ENCODE assay signal across 8 mouse cellular contexts in the genomic region with DNA sequence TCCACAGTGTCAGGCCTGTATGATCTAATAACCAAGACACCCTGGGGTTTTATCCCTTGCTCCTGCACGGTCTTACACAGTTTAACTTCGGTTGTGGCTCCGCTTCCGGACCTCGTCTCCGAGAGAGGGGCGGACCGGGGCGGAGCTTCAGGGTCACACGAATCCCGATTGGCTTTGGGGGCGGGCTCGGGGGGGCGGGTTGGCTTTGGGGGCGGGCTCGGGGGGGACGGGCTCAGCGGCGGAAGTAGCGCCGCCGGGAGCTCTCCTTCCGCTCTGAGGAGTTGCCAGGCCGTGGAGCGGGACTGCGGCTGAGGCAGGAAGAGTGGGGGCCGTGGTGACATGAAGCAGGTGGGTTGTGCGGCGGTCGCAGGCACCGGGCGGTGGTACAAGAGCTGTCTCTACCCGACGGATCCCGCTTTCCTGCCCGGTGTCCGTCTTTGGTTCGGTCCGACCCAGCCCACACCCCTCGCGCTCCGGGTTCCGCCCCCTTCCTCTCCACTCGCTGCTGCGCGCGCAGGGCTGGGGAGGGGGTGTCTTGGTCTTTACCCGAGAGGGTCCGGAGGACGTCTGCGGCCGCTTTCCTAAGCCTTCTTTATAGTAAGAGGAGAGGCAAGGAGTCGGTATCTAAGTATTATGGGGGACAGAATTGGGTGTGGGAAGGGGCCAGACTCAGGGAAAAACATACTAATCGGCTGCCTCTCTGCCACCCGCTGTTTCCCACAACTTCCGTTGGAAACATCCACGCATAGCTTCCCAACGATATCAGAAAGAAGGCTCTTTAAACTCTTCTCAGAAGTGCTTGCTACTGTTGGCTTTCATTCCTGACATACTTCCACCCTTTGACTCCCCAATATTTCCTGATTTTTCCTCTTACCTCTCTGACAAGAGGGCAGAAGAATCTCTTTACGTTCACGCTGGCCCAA. TPM values are rescaled to one million over a fixed set of nuclear protein-coding genes. Genes with fewer than 3 reads are reported as not detected.
DNase-seq lines count a peak whose midpoint lies in the region; ATAC-seq and TF ChIP-seq lines count a peak whose summit lies in the region.

Stard3 (plus strand) TSS at position 208 of the 923 bp plus-strand sequence.

- DNase-seq in WW6 (ENCODE audit: low read depth, low spot score), result peak; percentile 81
- peak; percentile 87 to 92 for DNase-seq in cerebellum, postnatal 14 days
- peak; percentile 82 for DNase-seq in frontal cortex, postnatal 36 days (ENCODE audit: low spot score in 2 of 2)
- DNase-seq in hindbrain, embryonic 14.5 days (ENCODE audit: low spot score), result peak; percentile 90
- DNase-seq in left cerebral cortex, adult 2 months (ENCODE audit: extremely low spot score in 1 of 2, low spot score in 2 of 2), result peak; percentile 79 to 85
- peak; percentile 90 for DNase-seq in right cerebral cortex, adult 18-20 months
- peak; percentile 71 for DNase-seq in urinary bladder, adult 2 months (ENCODE audit: low spot score)

- no peaks in the 10 kb centered on the region for H3K36me3 ChIP-seq in hindbrain, embryonic 14.5 days (replicated peaks; ENCODE audit: control insufficient read depth, insufficient read depth)

- H3K9me3 ChIP-seq in hindbrain, embryonic 14.5 days (ENCODE audit: control insufficient read depth, low read length), result no peaks in the 10 kb centered on the region

- no peak for TF ChIP-seq CTCF in left cerebral cortex, adult 2 months (IDR thresholded peaks at IDR 0.05)

- H3K4me2 ChIP-seq in hindbrain, embryonic 14.5 days (replicated peaks), result peak within 1 kb of the TSS; percentile 93

- H3K4me1 ChIP-seq in hindbrain, embryonic 14.5 days (replicated peaks; ENCODE audit: control insufficient read depth, insufficient read depth, low read length), result peaks cover 30% of the 10 kb centered on the region

- ATAC-seq in hindbrain, embryonic 14.5 days (ENCODE audit: low FRiP score), result peak; percentile 86
- ATAC-seq in megakaryocyte, adult 5-6 weeks (ENCODE audit: poor library complexity, severe bottlenecking), result peak; percentile 76

- 0 out of 2 replicates have a peak, but pooled peaks cover 5% of the 10 kb centered on the region for H3K27me3 ChIP-seq in hindbrain, embryonic 14.5 days (ENCODE audit: control insufficient read depth, insufficient read depth, low read length)

- peak within 1 kb of the TSS; percentile 74 for H3K9ac ChIP-seq in hindbrain, embryonic 14.5 days

- under 1% methylated on average over 59 of the region's 60 CpGs for WGBS in hindbrain, embryonic 14.5 days

- peak within 1 kb of the TSS; percentile 85 for H3K27ac ChIP-seq in hindbrain, embryonic 14.5 days
- peak within 1 kb of the TSS; percentile 94 for H3K27ac ChIP-seq in left cerebral cortex, adult 2 months

- intact Hi-C loops in left cerebral cortex, adult 2 months (cut with DNase I), result loop anchor here (5.0 kb wide), 2 partner anchors 79 to 229 kb away; partner anchors contain the start of genes Mien1 and Ormdl3

- H3K4me3 ChIP-seq in hindbrain, embryonic 14.5 days (replicated peaks; ENCODE audit: low read length), result peak within 1 kb of the TSS; percentile 72
- H3K4me3 ChIP-seq in left cerebral cortex, adult 2 months, result peak within 1 kb of the TSS; percentile 87

RNA-seq across cellular contexts. Expression of gene Stard3, which starts in this region (rescaled TPM):
- 33.9 and 36.8 TPM in 2 replicates for polyA plus RNA-seq in hindbrain, embryonic 14.5 days (2014; fragmentation: Nextera tagmentation; extraction: Ambion mirVana)
- total RNA-seq in left cerebral cortex, adult 2 months (2021), result 10 to 100 TPM; 35.7 to 42.4 TPM
- 24.0 and 28.5 TPM in 2 replicates for total RNA-seq in megakaryocyte, adult 5-6 weeks (2015)
- 36.0 and 39.9 TPM in 2 replicates for total RNA-seq in megakaryocyte, adult 5-6 weeks (2017)
- polyA plus RNA-seq in urinary bladder, adult 2 months (2012; rRNA removed), result 34.8 and 45.8 TPM in 2 replicates

Comparison
In these comparisons a context has a peak if more than half of its experiments do, and no peak if none do; other contexts are left out.
1. Peak in every context shown above with its lines: DNase-seq, ATAC-seq, H3K4me3 ChIP-seq and H3K27ac ChIP-seq.